Mouse (Mus musculus) liver, embryonic 18 days (tissue): ENCODE results near the gene Ctrl. TPM values are rescaled to one million over a fixed set of nuclear protein-coding genes. Genes with fewer than 3 reads are reported as not detected.

Source experiments
- polyA plus RNA-seq: library from polyadenylated mRNA; depleted of rRNA; stranded (reverse); fragments of >200 nt; gene quantifications from 2 replicates; pipeline ENCODE4 v1.2.3, GENCODE M21; 2012; rRNA removed

Gene Ctrl
- polyA plus RNA-seq, result 0.66 and 1.1 TPM in 2 replicates

DNA sequence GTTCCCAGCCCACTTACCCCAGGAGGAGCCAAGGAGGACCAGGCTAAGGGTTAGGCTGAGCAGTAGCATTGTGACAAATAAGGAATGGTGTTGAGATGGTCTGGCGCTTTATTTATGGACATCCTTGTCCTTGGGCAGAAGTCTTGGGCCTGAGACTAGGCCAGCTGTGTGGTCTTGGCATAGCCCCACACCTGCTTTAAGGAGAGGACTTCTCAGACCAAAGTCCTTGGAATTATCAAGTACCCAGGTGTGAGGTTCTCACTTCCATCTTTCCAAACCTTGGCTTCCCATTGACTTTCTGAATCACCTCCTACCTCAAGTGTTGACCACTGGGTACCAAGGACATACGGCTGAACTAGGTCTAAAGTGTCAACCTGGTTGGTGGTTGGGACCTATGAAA lies at the start of gene Ctrl:
Ctrl (minus strand) TSS at position 101 of the 400 bp plus-strand sequence.

GRCm38 (mm10) chr8:105979325-105979724 lies 45.7 kb upstream of the Ctrl start, which contains the start of gene Dpep3:
TSS of gene Dpep3 (minus strand) at chr8:105979429.

DNA sequence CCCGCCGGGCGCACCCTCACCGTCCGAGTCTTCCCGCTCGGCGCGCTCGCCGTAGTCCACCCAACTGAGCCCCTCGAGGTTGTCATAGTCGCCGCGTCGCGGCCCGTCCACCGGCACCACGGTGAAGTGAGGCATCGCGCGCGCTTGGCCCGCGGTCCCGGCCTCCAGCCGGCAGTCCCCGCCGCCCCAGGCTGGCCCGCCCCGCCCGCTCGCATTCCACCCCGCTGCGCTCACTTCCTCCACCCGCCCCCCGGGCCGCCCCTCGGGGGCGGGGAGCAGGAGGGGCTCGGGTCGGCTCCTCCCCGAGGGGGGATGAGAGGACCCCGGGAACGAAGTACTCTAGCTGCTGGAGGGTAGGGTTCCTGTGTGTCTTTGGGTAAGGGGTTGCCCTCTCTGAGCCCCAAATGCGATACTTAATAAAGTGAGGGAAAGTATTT lies 32.3 kb upstream of the Ctrl start, which contains the start of gene Slc12a4:
Slc12a4 (minus strand) TSS at position 193 of the 437 bp plus-strand sequence.

GRCm38 (mm10) chr8:105943321-105943739 lies 9.7 kb upstream of the Ctrl start, which contains the start of gene Lcat:
TSS of gene Lcat (minus strand) at chr8:105943382.

GRCm38 (mm10) chr8:105938306-105938669 lies 4.6 kb upstream of the Ctrl start, which contains the start of gene Psmb10:
TSS of gene Psmb10 (minus strand) at chr8:105938444.

DNA sequence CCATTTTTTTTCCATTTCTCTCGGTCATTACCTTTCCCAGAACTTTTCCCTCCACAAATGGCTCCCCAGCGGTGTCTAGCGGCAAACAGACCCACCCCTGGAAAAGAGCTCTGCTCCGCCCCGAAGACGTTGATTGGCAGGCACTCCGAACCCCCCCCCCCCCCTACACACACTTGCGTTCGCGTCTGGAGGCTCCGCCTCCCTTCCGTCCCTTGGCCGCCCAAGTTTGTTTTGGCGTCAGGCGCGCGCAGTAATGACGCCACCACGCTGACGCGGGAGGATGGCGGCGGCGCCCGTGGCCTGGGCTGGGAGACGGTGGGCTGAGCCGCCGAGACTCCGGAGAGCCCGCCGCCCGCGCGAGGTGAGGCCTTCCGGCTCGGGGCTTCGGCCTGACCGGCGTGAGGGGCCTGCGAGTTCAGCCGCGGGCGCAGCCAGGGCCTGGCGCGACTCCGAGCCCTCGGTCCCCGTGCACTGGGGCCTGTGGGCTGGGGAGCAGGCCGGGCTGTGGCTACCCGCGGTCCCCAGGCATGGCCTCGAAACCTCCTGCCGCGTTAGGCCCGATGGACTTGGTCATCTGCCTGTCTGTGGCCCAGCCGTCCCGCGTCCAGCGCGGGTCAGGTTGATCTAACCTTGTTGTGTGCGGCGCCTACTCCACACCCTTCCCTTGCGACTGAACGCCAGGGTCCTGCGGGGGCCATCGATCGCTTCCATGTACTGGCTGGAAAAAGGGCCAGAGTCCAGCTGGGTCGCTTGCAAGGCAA lies 33.3 kb downstream of the Ctrl start, which contains the start of gene Pskh1:
Pskh1 (plus strand) TSS at position 262 of the 761 bp plus-strand sequence.

DNA sequence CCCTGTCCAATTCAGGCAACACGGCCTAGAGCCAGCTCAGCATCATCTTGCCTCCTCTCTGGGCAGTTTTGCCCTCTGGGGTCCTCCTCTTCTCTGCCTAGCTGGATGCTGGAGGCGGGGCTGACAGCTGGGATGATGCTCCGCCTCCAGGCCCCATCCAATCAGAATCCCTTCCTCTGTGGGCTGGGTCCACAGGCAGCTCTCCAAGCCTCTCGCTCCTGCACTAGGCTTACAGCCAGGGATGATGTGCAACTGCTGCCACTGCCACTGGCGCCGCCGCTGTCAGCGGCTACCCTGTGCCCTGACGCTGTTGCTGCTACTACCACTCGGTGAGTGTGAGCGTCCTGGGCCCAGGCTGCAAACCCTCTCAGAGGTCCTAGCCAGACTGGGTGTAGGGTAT lies 40.3 kb downstream of the Ctrl start, which contains the start of gene Nrn1l:
Nrn1l (plus strand) TSS at position 229 of the 400 bp plus-strand sequence.

Other genes with a start within 250 kb of the Ctrl start
- gene Carmil2, start 247.6 kb downstream of the Ctrl start, polyA plus RNA-seq, result 1.8 TPM in 2 replicates
- 8.9 and 10.0 TPM in 2 replicates for gene Acd, start 232.8 kb downstream of the Ctrl start, polyA plus RNA-seq
- 4.9 and 5.3 TPM in 2 replicates for gene Pard6a, start 232.7 kb downstream of the Ctrl start, polyA plus RNA-seq
- not detected in 2 replicates for gene 4933405L10Rik, start 226.2 kb downstream of the Ctrl start, polyA plus RNA-seq
- gene Enkd1, start 225.7 kb downstream of the Ctrl start, polyA plus RNA-seq, result 4.3 and 5.1 TPM in 2 replicates
- gene Gfod2, start 175.2 kb downstream of the Ctrl start, polyA plus RNA-seq, result 1.3 and 1.4 TPM in 2 replicates
- gene Ranbp10, start 106.5 kb downstream of the Ctrl start, polyA plus RNA-seq, result 35.8 and 39.9 TPM in 2 replicates
- gene Tsnaxip1, start 106.1 kb downstream of the Ctrl start, polyA plus RNA-seq, result 0.05 and 0.08 TPM in 2 replicates
- 13.7 and 15.3 TPM in 2 replicates for gene Cenpt, start 80.6 kb downstream of the Ctrl start, polyA plus RNA-seq
- gene Thap11, start 78.7 kb downstream of the Ctrl start, polyA plus RNA-seq, result 20.3 TPM in 2 replicates
- 59.4 and 65.4 TPM in 2 replicates for gene Nutf2, start 73.3 kb downstream of the Ctrl start, polyA plus RNA-seq
- gene Edc4, start 53.0 kb downstream of the Ctrl start, polyA plus RNA-seq, result 13.5 and 15.0 TPM in 2 replicates
- 0.24 and 0.31 TPM in 2 replicates for gene Nrn1l, start 40.3 kb downstream of the Ctrl start, polyA plus RNA-seq
- gene Pskh1, start 33.4 kb downstream of the Ctrl start, polyA plus RNA-seq, result 12.6 and 14.4 TPM in 2 replicates
- gene Psmb10, start 4.6 kb upstream of the Ctrl start, polyA plus RNA-seq, result 49.3 and 54.3 TPM in 2 replicates
- gene Lcat, start 9.5 kb upstream of the Ctrl start, polyA plus RNA-seq, result 212 and 219 TPM in 2 replicates
- 9.7 and 12.2 TPM in 2 replicates for gene Slc12a4, start 32.2 kb upstream of the Ctrl start, polyA plus RNA-seq
- gene Dpep3, start 45.6 kb upstream of the Ctrl start, polyA plus RNA-seq, result not detected in 2 replicates
- gene Dus2, start 57.5 kb upstream of the Ctrl start, polyA plus RNA-seq, result 6.8 and 7.1 TPM in 2 replicates
- gene Dpep2nb, start 72.1 kb upstream of the Ctrl start, polyA plus RNA-seq, result not detected in 2 replicates
- 7.3 and 7.7 TPM in 2 replicates for gene Ddx28, start 78.0 kb upstream of the Ctrl start, polyA plus RNA-seq
- 7.9 and 8.0 TPM in 2 replicates for gene Nfatc3, start 125.0 kb upstream of the Ctrl start, polyA plus RNA-seq
- 28.1 and 31.0 TPM in 2 replicates for gene Esrp2, start 203.1 kb upstream of the Ctrl start, polyA plus RNA-seq
- 4.6 TPM in 2 replicates for gene Pla2g15, start 216.5 kb upstream of the Ctrl start, polyA plus RNA-seq
- 2.2 and 2.3 TPM in 2 replicates for gene Slc7a6, start 235.0 kb upstream of the Ctrl start, polyA plus RNA-seq